Mouse (Mus musculus) testis, adult 2 months (tissue): Measurements from ENCODE around the gene Marc2. TPM values are rescaled to one million over a fixed set of nuclear protein-coding genes. Genes with fewer than 3 reads are reported as not detected.

Experiments used
- H3K27ac ChIP-seq: fragments of 200-500 bp; 2 replicates; pipeline ENCODE4 v1.5.1; 2012; ENCODE audit warnings: low read depth, low read length; ENCODE audit not compliant: control insufficient read depth, insufficient read depth
- H3K27me3 ChIP-seq: fragments of 200-500 bp; 2 replicates; pipeline ENCODE4 v1.6.1; 2012; ENCODE audit warnings: mild to moderate bottlenecking, low read length, moderate library complexity; ENCODE audit not compliant: control insufficient read depth, insufficient read depth
- H3K36me3 ChIP-seq: fragments of 200-500 bp; 2 replicates; pipeline ENCODE4 v1.6.1; 2012; ENCODE audit warnings: mild to moderate bottlenecking, low read length; ENCODE audit not compliant: control insufficient read depth, insufficient read depth
- H3K4me1 ChIP-seq: fragments of 200-500 bp; 2 replicates; pipeline ENCODE4 v1.6.1; 2012; ENCODE audit warnings: low read length; ENCODE audit not compliant: control insufficient read depth, insufficient read depth
- H3K4me3 ChIP-seq: fragments of 200-500 bp; 2 replicates; pipeline ENCODE4 v1.5.1; 2012; ENCODE audit warnings: low read depth, mild to moderate bottlenecking, low read length, moderate library complexity, mixed read lengths; ENCODE audit not compliant: control insufficient read depth
- CTCF ChIP-seq: fragments of 200-500 bp; IDR thresholded peaks from 2 replicates; pipeline ENCODE4 v1.5.1; 2012; ENCODE audit warnings: low read depth, mild to moderate bottlenecking, inconsistent platforms, low read length, moderate library complexity; ENCODE audit not compliant: control insufficient read depth, insufficient read depth, insufficient replicate concordance
- POLR2A ChIP-seq: fragments of 200-500 bp; IDR thresholded peaks from 2 replicates; pipeline ENCODE4 v1.6.1; 2012; ENCODE audit warnings: low read depth, mild to moderate bottlenecking, inconsistent platforms, low read length, moderate library complexity; ENCODE audit not compliant: control insufficient read depth
- polyA plus RNA-seq: library from polyadenylated mRNA; depleted of rRNA; stranded (reverse); fragments of >200 nt; gene quantifications from 2 replicates; pipeline ENCODE4 v1.2.3, GENCODE M21; 2012

The Marc2 gene
- polyA plus RNA-seq, 1 experiment = 36.5 TPM

DNA sequence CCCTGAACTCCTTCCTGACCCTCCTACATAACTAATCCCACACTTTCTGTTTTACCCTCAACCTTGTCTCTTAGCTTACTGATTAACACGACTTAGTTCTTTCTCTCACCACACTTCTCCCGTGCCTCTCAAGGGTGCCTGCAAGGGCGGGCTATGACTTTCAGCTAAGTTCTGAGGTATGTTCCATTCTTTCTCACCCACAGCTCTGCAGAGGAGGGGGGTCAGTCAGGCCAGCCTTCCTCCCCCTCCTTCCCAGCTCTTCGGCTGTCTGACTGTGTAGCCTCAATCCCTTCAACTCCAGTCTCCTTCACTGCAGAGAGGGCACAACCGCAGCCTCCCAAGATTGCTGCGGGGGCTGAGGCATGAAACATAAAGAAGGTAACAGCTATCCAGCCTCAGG lies 32.6 kb upstream of the Marc2 start:
- no peaks in the 10 kb centered on the region for H3K27me3 ChIP-seq
- H3K4me1 ChIP-seq = peaks cover 14% of the 10 kb centered on the region
- H3K4me3 ChIP-seq = no peak overlapping the region
- TF ChIP-seq POLR2A (no peak), CTCF (no peak)
- no peak overlapping the region for H3K27ac ChIP-seq
- H3K36me3 ChIP-seq = no peaks in the 10 kb centered on the region

- no peaks in the 10 kb centered on the region for H3K27me3 ChIP-seq
- H3K4me1 ChIP-seq = peaks cover 7% of the 10 kb centered on the region
Measured at GRCm38 (mm10) chr1:184877306-184877705, 31.1 kb upstream of the Marc2 start.

DNA sequence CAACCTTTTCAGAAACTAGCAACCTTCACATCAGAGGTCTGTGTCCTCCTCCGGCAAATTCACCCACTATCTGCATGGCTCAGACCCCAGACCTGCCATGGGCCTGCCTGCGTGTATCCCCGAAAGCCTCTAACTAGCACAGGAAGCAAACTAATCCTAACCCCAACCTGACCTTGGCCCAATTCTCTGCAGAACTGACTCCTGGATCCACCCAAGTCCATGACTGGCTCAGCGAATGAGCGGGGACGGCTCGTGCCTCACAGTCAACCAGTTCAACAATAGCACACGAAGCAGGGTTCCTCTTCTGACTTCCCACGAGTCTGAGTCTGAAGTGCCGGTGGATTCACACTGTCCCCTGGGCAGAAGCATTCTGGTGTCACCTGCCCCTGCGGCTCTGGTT lies 27.7 kb upstream of the Marc2 start:
- Histone ChIP-seq H3K27ac (no peak overlapping the region), H3K36me3 (no peaks in the 10 kb centered on the region), H3K27me3 (no peaks in the 10 kb centered on the region), H3K4me3 (no peak overlapping the region), H3K4me1 (peaks cover 17% of the 10 kb centered on the region)
- TF ChIP-seq CTCF (no peak), POLR2A (no peak)

More at GRCm38 (mm10) chr1:184877306-184877705, 31.1 kb upstream of the Marc2 start:
- TF ChIP-seq POLR2A = no peak
- TF ChIP-seq CTCF = no peak
- Histone ChIP-seq H3K36me3 (no peaks in the 10 kb centered on the region), H3K4me3 (no peak overlapping the region), H3K27ac (no peak overlapping the region)

DNA sequence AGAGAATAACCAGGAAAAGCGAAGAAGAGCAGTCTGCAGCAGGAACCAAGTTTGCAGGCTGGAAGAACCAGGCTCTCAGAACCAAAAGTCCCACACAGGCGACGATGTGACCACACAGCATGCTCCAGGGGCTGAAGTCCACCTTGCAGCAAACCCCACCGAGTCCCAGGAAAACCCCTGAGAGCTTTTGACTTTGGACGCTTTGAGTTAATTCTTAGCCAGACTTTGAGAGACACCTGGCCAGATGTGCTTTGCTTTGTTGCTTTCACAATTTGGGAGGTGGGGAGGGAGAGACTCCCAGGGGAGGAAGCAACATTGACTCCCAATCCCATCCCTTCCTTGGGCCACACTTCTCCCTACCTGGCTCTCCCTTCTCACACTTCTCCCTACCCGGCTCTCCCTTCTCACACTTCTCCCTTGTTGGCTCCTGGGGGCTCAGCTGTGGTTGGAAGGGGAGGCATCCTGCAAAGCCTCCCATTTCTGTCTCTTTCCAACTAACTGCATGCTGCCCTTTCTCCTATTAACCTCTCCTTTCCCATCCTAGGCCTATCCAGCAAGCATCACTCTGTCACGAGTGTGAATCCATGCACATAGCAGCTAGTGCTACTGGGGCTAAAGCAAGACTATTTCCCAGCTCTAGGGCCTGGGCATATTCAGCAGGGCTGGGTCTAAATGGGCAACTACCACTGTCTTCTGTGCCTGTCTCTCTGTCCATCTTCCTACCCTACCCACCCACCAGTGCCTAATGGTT lies 26.0 kb upstream of the Marc2 start:
- Histone ChIP-seq H3K4me3 (no peak overlapping the region), H3K27ac (no peak overlapping the region), H3K36me3 (no peaks in the 10 kb centered on the region), H3K27me3 (no peaks in the 10 kb centered on the region), H3K4me1 (peaks cover 17% of the 10 kb centered on the region)
- TF ChIP-seq CTCF = no peak
- TF ChIP-seq POLR2A = no peak

DNA sequence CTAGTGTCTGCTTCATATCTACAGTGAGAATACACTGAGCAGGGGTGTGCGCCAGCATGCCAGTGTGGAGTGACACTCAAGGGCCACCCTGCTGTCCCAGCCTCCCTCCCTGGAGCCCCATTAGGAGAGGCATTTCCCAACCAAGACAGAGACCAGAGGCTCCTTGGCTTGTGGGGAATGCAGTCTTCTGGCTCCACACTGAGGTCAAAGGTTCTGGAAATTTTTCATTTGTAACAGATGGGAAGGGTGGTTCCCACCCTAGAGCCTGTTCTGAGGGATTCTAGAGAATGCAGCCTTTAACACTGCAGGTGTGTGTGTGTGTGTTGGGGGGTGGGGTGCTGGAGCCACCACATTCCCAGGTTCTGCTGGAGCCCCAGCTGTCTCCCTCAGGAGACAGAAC lies 25.3 kb upstream of the Marc2 start:
- H3K27ac ChIP-seq = no peak overlapping the region
- TF ChIP-seq CTCF (no peak), POLR2A (no peak)
- H3K4me3 ChIP-seq = no peak overlapping the region
- H3K27me3 ChIP-seq = no peaks in the 10 kb centered on the region
- peaks cover 17% of the 10 kb centered on the region for H3K4me1 ChIP-seq
- no peaks in the 10 kb centered on the region for H3K36me3 ChIP-seq

GRCm38 (mm10) chr1:184870646-184871385 lies 24.6 kb upstream of the Marc2 start:
- Histone ChIP-seq H3K4me3 (no peak overlapping the region), H3K4me1 (peaks cover 17% of the 10 kb centered on the region), H3K27ac (no peak overlapping the region), H3K36me3 (no peaks in the 10 kb centered on the region), H3K27me3 (no peaks in the 10 kb centered on the region)
- TF ChIP-seq CTCF = no peak
- no peak for TF ChIP-seq POLR2A

GRCm38 (mm10) chr1:184869939-184870565 lies 23.8 kb upstream of the Marc2 start:
- Histone ChIP-seq H3K27ac (no peak overlapping the region), H3K4me3 (no peak overlapping the region), H3K27me3 (no peaks in the 10 kb centered on the region), H3K36me3 (no peaks in the 10 kb centered on the region), H3K4me1 (peaks cover 17% of the 10 kb centered on the region)
- TF ChIP-seq CTCF (no peak), POLR2A (no peak)
